Mouse (Mus musculus): Measurements from ENCODE around the gene Ap2a1. TPM values are rescaled to one million over a fixed set of nuclear protein-coding genes. Genes with fewer than 3 reads are reported as not detected.

Ap2a1 gene
- polyA plus RNA-seq, 1 experiment from 2014 or later = 63.7 TPM

GRCm38 (mm10) chr7:44908706-44909476 lies 20.4 kb downstream of the Ap2a1 start:
- WGBS = 86% methylated on average over 15 of the region's 15 CpGs
- no peak overlapping the region for H3K9ac ChIP-seq (ENCODE audit: low read length)
- no peak overlapping the region for H3K4me3 ChIP-seq (ENCODE audit: low read length)
- no peaks in the 10 kb centered on the region for H3K27me3 ChIP-seq (ENCODE audit: control insufficient read depth, insufficient read depth, low read depth, low read length)
- no peak overlapping the region for H3K4me2 ChIP-seq (ENCODE audit: low read depth, low read length)
- H3K36me3 ChIP-seq (ENCODE audit: control insufficient read depth, insufficient read depth, low read length) = peaks cover 58% of the 10 kb centered on the region
- H3K4me1 ChIP-seq (replicated peaks; ENCODE audit: control insufficient read depth, insufficient read depth, low read length) = no peaks in the 10 kb centered on the region
- no peaks in the 10 kb centered on the region for H3K9me3 ChIP-seq (ENCODE audit: control insufficient read depth, low read length)
- no peak overlapping the region for H3K27ac ChIP-seq (ENCODE audit: low read length)
- ATAC-seq (ENCODE audit: low read depth) = no peak

GRCm38 (mm10) chr7:44905430-44905829 lies 23.9 kb downstream of the Ap2a1 start:
- H3K4me3 ChIP-seq (ENCODE audit: low read length) = no peak overlapping the region
- H3K27ac ChIP-seq (ENCODE audit: low read length) = no peak overlapping the region
- no peak overlapping the region for H3K4me2 ChIP-seq (ENCODE audit: low read depth, low read length)
- 90% methylated on average over 20 of the region's 20 CpGs for WGBS
- H3K36me3 ChIP-seq (ENCODE audit: control insufficient read depth, insufficient read depth, low read length) = peaks cover 51% of the 10 kb centered on the region
- no peaks in the 10 kb centered on the region for H3K27me3 ChIP-seq (ENCODE audit: control insufficient read depth, insufficient read depth, low read depth, low read length)
- peaks cover 10% of the 10 kb centered on the region for H3K4me1 ChIP-seq (replicated peaks; ENCODE audit: control insufficient read depth, insufficient read depth, low read length)
- H3K9me3 ChIP-seq (ENCODE audit: control insufficient read depth, low read length) = no peaks in the 10 kb centered on the region
- no peak overlapping the region for H3K9ac ChIP-seq (ENCODE audit: low read length)
- no peak for ATAC-seq (ENCODE audit: low read depth)

- Histone ChIP-seq H3K4me2 (ENCODE audit: low read depth, low read length) (peak overlapping the region; percentile 47), H3K27ac (ENCODE audit: low read length) (peak overlapping the region; percentile 56), H3K4me1 (replicated peaks; ENCODE audit: control insufficient read depth, insufficient read depth, low read length) (peaks cover 24% of the 10 kb centered on the region), H3K36me3 (ENCODE audit: control insufficient read depth, insufficient read depth, low read length) (peaks cover 36% of the 10 kb centered on the region), H3K9me3 (ENCODE audit: control insufficient read depth, low read length) (no peaks in the 10 kb centered on the region), H3K4me3 (ENCODE audit: low read length) (peak overlapping the region; percentile 34), H3K9ac (ENCODE audit: low read length) (peak overlapping the region; percentile 34), H3K27me3 (ENCODE audit: control insufficient read depth, insufficient read depth, low read depth, low read length) (no peaks in the 10 kb centered on the region)
- peak; percentile 66 for ATAC-seq (ENCODE audit: low read depth)
- WGBS = 6% methylated on average over 21 of the region's 21 CpGs
Measured at GRCm38 (mm10) chr7:44901230-44901722, 28.0 kb downstream of the Ap2a1 start.

GRCm38 (mm10) chr7:44900632-44901031 lies 28.7 kb downstream of the Ap2a1 start:
- Histone ChIP-seq H3K9me3 (ENCODE audit: control insufficient read depth, low read length) (no peaks in the 10 kb centered on the region), H3K9ac (ENCODE audit: low read length) (no peak overlapping the region), H3K36me3 (ENCODE audit: control insufficient read depth, insufficient read depth, low read length) (peaks cover 30% of the 10 kb centered on the region), H3K27me3 (ENCODE audit: control insufficient read depth, insufficient read depth, low read depth, low read length) (no peaks in the 10 kb centered on the region), H3K4me1 (replicated peaks; ENCODE audit: control insufficient read depth, insufficient read depth, low read length) (peaks cover 24% of the 10 kb centered on the region), H3K4me2 (ENCODE audit: low read depth, low read length) (no peak overlapping the region), H3K27ac (ENCODE audit: low read length) (no peak overlapping the region), H3K4me3 (ENCODE audit: low read length) (no peak overlapping the region)
- ATAC-seq (ENCODE audit: low read depth) = no peak
- 83% methylated on average over 11 of the region's 11 CpGs for WGBS

- Histone ChIP-seq H3K27ac (ENCODE audit: low read length) (no peak overlapping the region), H3K4me3 (ENCODE audit: low read length) (no peak overlapping the region), H3K9ac (ENCODE audit: low read length) (no peak overlapping the region), H3K9me3 (ENCODE audit: control insufficient read depth, low read length) (no peaks in the 10 kb centered on the region), H3K4me1 (replicated peaks; ENCODE audit: control insufficient read depth, insufficient read depth, low read length) (peaks cover 27% of the 10 kb centered on the region), H3K4me2 (ENCODE audit: low read depth, low read length) (no peak overlapping the region), H3K36me3 (ENCODE audit: control insufficient read depth, insufficient read depth, low read length) (peaks cover 9% of the 10 kb centered on the region), H3K27me3 (ENCODE audit: control insufficient read depth, insufficient read depth, low read depth, low read length) (no peaks in the 10 kb centered on the region)
- 31% methylated on average over 18 of the region's 19 CpGs for WGBS
- ATAC-seq (ENCODE audit: low read depth) = no peak
Measured at GRCm38 (mm10) chr7:44898607-44899006, 30.7 kb downstream of the Ap2a1 start.

GRCm38 (mm10) chr7:44896499-44896898 lies 32.8 kb downstream of the Ap2a1 start:
- H3K4me2 ChIP-seq (ENCODE audit: low read depth, low read length) = peak overlapping the region; percentile 78
- no peak for ATAC-seq (ENCODE audit: low read depth)
- no peaks in the 10 kb centered on the region for H3K9me3 ChIP-seq (ENCODE audit: control insufficient read depth, low read length)
- H3K4me3 ChIP-seq (ENCODE audit: low read length) = peak overlapping the region; percentile 70
- 23% methylated on average over 10 of the region's 10 CpGs for WGBS
- no peaks in the 10 kb centered on the region for H3K27me3 ChIP-seq (ENCODE audit: control insufficient read depth, insufficient read depth, low read depth, low read length)
- peak overlapping the region; percentile 83 for H3K27ac ChIP-seq (ENCODE audit: low read length)
- peaks cover 27% of the 10 kb centered on the region for H3K4me1 ChIP-seq (replicated peaks; ENCODE audit: control insufficient read depth, insufficient read depth, low read length)
- H3K36me3 ChIP-seq (ENCODE audit: control insufficient read depth, insufficient read depth, low read length) = 0 out of 2 replicates have a peak, but pooled peaks cover 3% of the 10 kb centered on the region
- peak overlapping the region; percentile 85 for H3K9ac ChIP-seq (ENCODE audit: low read length)

- Histone ChIP-seq H3K4me2 (ENCODE audit: low read depth, low read length) (peak within 1 kb of the TSS; percentile 78), H3K4me3 (ENCODE audit: low read length) (peak within 1 kb of the TSS; percentile 70), H3K9me3 (ENCODE audit: control insufficient read depth, low read length) (no peaks in the 10 kb centered on the region), H3K4me1 (replicated peaks; ENCODE audit: control insufficient read depth, insufficient read depth, low read length) (peaks cover 29% of the 10 kb centered on the region), H3K27me3 (ENCODE audit: control insufficient read depth, insufficient read depth, low read depth, low read length) (no peaks in the 10 kb centered on the region), H3K36me3 (ENCODE audit: control insufficient read depth, insufficient read depth, low read length) (0 out of 2 replicates have a peak, but pooled peaks cover 3% of the 10 kb centered on the region), H3K9ac (ENCODE audit: low read length) (peak within 1 kb of the TSS; percentile 85), H3K27ac (ENCODE audit: low read length) (peak within 1 kb of the TSS; percentile 83)
- ATAC-seq (ENCODE audit: low read depth) = peak; percentile 68
- WGBS = under 1% methylated on average over 34 of the region's 34 CpGs
Measured at GRCm38 (mm10) chr7:44895593-44896434, 33.5 kb downstream of the Ap2a1 start, which contains the start of gene Fuz. Fuz (plus strand) TSS chr7:44896079.

- whole genome bisulfite sequencing = 67% methylated on average over 7 of the region's 7 CpGs
- H3K4me1 ChIP-seq (replicated peaks; ENCODE audit: control insufficient read depth, insufficient read depth, low read length) = peaks cover 33% of the 10 kb centered on the region
Measured at GRCm38 (mm10) chr7:44895206-44895592, 34.1 kb downstream of the Ap2a1 start.

GRCm38 (mm10) chr7:44894175-44894574 lies 35.1 kb downstream of the Ap2a1 start:
- no peaks in the 10 kb centered on the region for H3K36me3 ChIP-seq (ENCODE audit: control insufficient read depth, insufficient read depth, low read length)
- no peak overlapping the region for H3K27ac ChIP-seq (ENCODE audit: low read length)
- no peak for ATAC-seq (ENCODE audit: low read depth)
- H3K4me1 ChIP-seq (replicated peaks; ENCODE audit: control insufficient read depth, insufficient read depth, low read length) = peaks cover 33% of the 10 kb centered on the region
- H3K9ac ChIP-seq (ENCODE audit: low read length) = no peak overlapping the region
- no peaks in the 10 kb centered on the region for H3K27me3 ChIP-seq (ENCODE audit: control insufficient read depth, insufficient read depth, low read depth, low read length)
- no peak overlapping the region for H3K4me3 ChIP-seq (ENCODE audit: low read length)
- H3K9me3 ChIP-seq (ENCODE audit: control insufficient read depth, low read length) = no peaks in the 10 kb centered on the region
- WGBS = 89% methylated on average over 3 of the region's 3 CpGs
- H3K4me2 ChIP-seq (ENCODE audit: low read depth, low read length) = no peak overlapping the region

More at GRCm38 (mm10) chr7:44895206-44895592, 34.1 kb downstream of the Ap2a1 start:
- H3K36me3 ChIP-seq (ENCODE audit: control insufficient read depth, insufficient read depth, low read length) = 0 out of 2 replicates have a peak, but pooled peaks cover 3% of the 10 kb centered on the region
- no peak overlapping the region for H3K9ac ChIP-seq (ENCODE audit: low read length)
- no peaks in the 10 kb centered on the region for H3K9me3 ChIP-seq (ENCODE audit: control insufficient read depth, low read length)
- H3K27me3 ChIP-seq (ENCODE audit: control insufficient read depth, insufficient read depth, low read depth, low read length) = no peaks in the 10 kb centered on the region
- peak overlapping the region; percentile 70 for H3K4me3 ChIP-seq (ENCODE audit: low read length)
- no peak overlapping the region; the same call in 1 of the 2 replicates for H3K27ac ChIP-seq (ENCODE audit: low read length)
- ATAC-seq (ENCODE audit: low read depth) = no peak
- peak overlapping the region; percentile 78 for H3K4me2 ChIP-seq (ENCODE audit: low read depth, low read length)
